10 mouse cellular contexts compared by ENCODE assay signal in genomic region chr4:44508386-44509226, GRCm38 (mm10).
DNase-seq lines count a peak whose midpoint lies in the region; ATAC-seq and TF ChIP-seq lines count a peak whose summit lies in the region.
"Had no signal": no experiment of that assay in that cellular context is flagged by ENCODE, and none has a peak within 500 bp of the region (broad histone marks: within the 10 kb centered on the region; RNA-seq: fewer than 3 reads in every experiment).

No protein-coding gene starts in this region.

- no peak overlapping the region for H3K27ac ChIP-seq in stomach, embryonic 14.5 days (ENCODE audit: low read length)
- H3K27ac ChIP-seq in stomach, postnatal 0 days (replicated peaks): no peak overlapping the region
- no peak overlapping the region for H3K27ac ChIP-seq in forebrain, embryonic 15.5 days (replicated peaks)
- H3K27ac ChIP-seq in midbrain, embryonic 12.5 days (replicated peaks): 0 out of 2 replicates have a peak overlapping the region, but pooled peaks have one; percentile 20
- H3K27ac ChIP-seq: heart, embryonic 10.5 days; intestine, embryonic 15.5 days had no signal

- ATAC-seq in stomach, embryonic 14.5 days (ENCODE audit: insufficient number of reproducible peaks, insufficient read depth, low FRiP score, low read depth): no peak
- no peak for ATAC-seq in stomach, postnatal 0 days (ENCODE audit: low FRiP score, low TSS enrichment)
- ATAC-seq in forebrain, embryonic 15.5 days (replicated peaks): peak; percentile 53
- ATAC-seq in midbrain, embryonic 12.5 days (ENCODE audit: low FRiP score, low read depth): peak; percentile 27; the same call in 1 of the 2 replicates
- no peak for ATAC-seq in frontal cortex, adult (ENCODE audit: low TSS enrichment)
- no peak for ATAC-seq in granulocyte monocyte progenitor cell, adult 5-6 weeks (replicated peaks; ENCODE audit: poor library complexity, severe bottlenecking)
- ATAC-seq: intestine, embryonic 15.5 days had no signal

- H3K9me3 ChIP-seq in stomach, embryonic 14.5 days (ENCODE audit: control insufficient read depth, low read depth, low read length): no peaks in the 10 kb centered on the region
- H3K9me3 ChIP-seq in stomach, postnatal 0 days (ENCODE audit: control insufficient read depth, low read length): no peaks in the 10 kb centered on the region
- no peaks in the 10 kb centered on the region for H3K9me3 ChIP-seq in forebrain, embryonic 15.5 days
- H3K9me3 ChIP-seq in midbrain, embryonic 12.5 days: no peaks in the 10 kb centered on the region
- H3K9me3 ChIP-seq: heart, embryonic 10.5 days; intestine, embryonic 15.5 days had no signal

- no peak for DNase-seq in stomach, postnatal 0 days (ENCODE audit: low spot score)
- DNase-seq in adrenal gland, adult 2 months: no peak
- DNase-seq: lung, postnatal 14 days had no signal

- H3K4me1 ChIP-seq in stomach, embryonic 14.5 days (ENCODE audit: control insufficient read depth, insufficient read depth, low read length): no peaks in the 10 kb centered on the region
- no peaks in the 10 kb centered on the region for H3K4me1 ChIP-seq in stomach, postnatal 0 days (replicated peaks; ENCODE audit: control insufficient read depth, insufficient read depth)
- H3K4me1 ChIP-seq in forebrain, embryonic 15.5 days: peaks cover 13% of the 10 kb centered on the region
- peaks cover 21% of the 10 kb centered on the region for H3K4me1 ChIP-seq in midbrain, embryonic 12.5 days
- H3K4me1 ChIP-seq: heart, embryonic 10.5 days; intestine, embryonic 15.5 days had no signal

- no peak overlapping the region for H3K9ac ChIP-seq in stomach, embryonic 14.5 days (replicated peaks; ENCODE audit: low read depth, low read length)
- no peak overlapping the region for H3K9ac ChIP-seq in stomach, postnatal 0 days (ENCODE audit: low read length)
- H3K9ac ChIP-seq in forebrain, embryonic 15.5 days (replicated peaks): no peak overlapping the region
- no peak overlapping the region for H3K9ac ChIP-seq in midbrain, embryonic 12.5 days (replicated peaks)
- H3K9ac ChIP-seq: intestine, embryonic 15.5 days had no signal

- H3K4me2 ChIP-seq in stomach, embryonic 14.5 days (replicated peaks; ENCODE audit: low read depth, low read length): 0 out of 2 replicates have a peak overlapping the region, but pooled peaks have one; percentile 12
- no peak overlapping the region for H3K4me2 ChIP-seq in stomach, postnatal 0 days (replicated peaks; ENCODE audit: low read depth)
- peak overlapping the region; percentile 14; the same call in 1 of the 2 replicates for H3K4me2 ChIP-seq in forebrain, embryonic 15.5 days (replicated peaks)
- H3K4me2 ChIP-seq in midbrain, embryonic 12.5 days (replicated peaks): peak overlapping the region; percentile 19; the same call in 1 of the 2 replicates
- H3K4me2 ChIP-seq: intestine, embryonic 15.5 days had no signal

- TF ChIP-seq CTCF in stomach, postnatal 0 days (IDR thresholded peaks at IDR 0.05; ENCODE audit: low read depth): no peak

- no peaks in the 10 kb centered on the region for H3K36me3 ChIP-seq in stomach, embryonic 14.5 days (ENCODE audit: control insufficient read depth, insufficient read depth, low read length)
- no peaks in the 10 kb centered on the region for H3K36me3 ChIP-seq in stomach, postnatal 0 days (ENCODE audit: control insufficient read depth, insufficient read depth, low read length)
- H3K36me3 ChIP-seq in forebrain, embryonic 15.5 days: no peaks in the 10 kb centered on the region
- H3K36me3 ChIP-seq in midbrain, embryonic 12.5 days: no peaks in the 10 kb centered on the region
- H3K36me3 ChIP-seq: heart, embryonic 10.5 days; intestine, embryonic 15.5 days had no signal

- WGBS in stomach, embryonic 14.5 days: 8% methylated on average over 25 of the region's 25 CpGs
- 15% methylated on average over 25 of the region's 25 CpGs for WGBS in stomach, postnatal 0 days
- WGBS in forebrain, embryonic 15.5 days: 18% methylated on average over 25 of the region's 25 CpGs
- WGBS in midbrain, embryonic 12.5 days: 38% methylated on average over 25 of the region's 25 CpGs

- H3K27me3 ChIP-seq in stomach, embryonic 14.5 days (ENCODE audit: control insufficient read depth, insufficient read depth, low read length): peaks cover 5% of the 10 kb centered on the region; the same call in 1 of the 2 replicates
- no peaks in the 10 kb centered on the region for H3K27me3 ChIP-seq in stomach, postnatal 0 days (ENCODE audit: control insufficient read depth, insufficient read depth, low read length)
- peaks cover 55% of the 10 kb centered on the region for H3K27me3 ChIP-seq in forebrain, embryonic 15.5 days
- peaks cover 30% of the 10 kb centered on the region for H3K27me3 ChIP-seq in midbrain, embryonic 12.5 days

- TF ChIP-seq EP300 in stomach, postnatal 0 days (optimal IDR thresholded peaks at IDR 0.05): no peak

- no peak overlapping the region for H3K4me3 ChIP-seq in stomach, embryonic 14.5 days (ENCODE audit: low read depth, low read length)
- no peak overlapping the region for H3K4me3 ChIP-seq in stomach, postnatal 0 days (ENCODE audit: low read depth, low read length)
- no peak overlapping the region for H3K4me3 ChIP-seq in forebrain, embryonic 15.5 days
- H3K4me3 ChIP-seq in midbrain, embryonic 12.5 days: no peak overlapping the region
- H3K4me3 ChIP-seq: heart, embryonic 10.5 days; intestine, embryonic 15.5 days had no signal

Comparison
In these comparisons a context has a peak if more than half of its experiments do, and no peak if none do; other contexts are left out.
1. ATAC-seq: peak in forebrain, embryonic 15.5 days (single experiment) and midbrain, embryonic 12.5 days (single experiment); none in stomach, embryonic 14.5 days (single experiment), stomach, postnatal 0 days (single experiment), frontal cortex, adult (single experiment) and granulocyte monocyte progenitor cell, adult 5-6 weeks (single experiment).